Mouse (Mus musculus): ENCODE measurements at regions not wholly inside any gene's neighbourhood (a gene's known extent, or its start where the extent isn't known, plus 50 kb on each side); places are given as distances from the start of the nearest gene placed in this dataset.

DNA sequence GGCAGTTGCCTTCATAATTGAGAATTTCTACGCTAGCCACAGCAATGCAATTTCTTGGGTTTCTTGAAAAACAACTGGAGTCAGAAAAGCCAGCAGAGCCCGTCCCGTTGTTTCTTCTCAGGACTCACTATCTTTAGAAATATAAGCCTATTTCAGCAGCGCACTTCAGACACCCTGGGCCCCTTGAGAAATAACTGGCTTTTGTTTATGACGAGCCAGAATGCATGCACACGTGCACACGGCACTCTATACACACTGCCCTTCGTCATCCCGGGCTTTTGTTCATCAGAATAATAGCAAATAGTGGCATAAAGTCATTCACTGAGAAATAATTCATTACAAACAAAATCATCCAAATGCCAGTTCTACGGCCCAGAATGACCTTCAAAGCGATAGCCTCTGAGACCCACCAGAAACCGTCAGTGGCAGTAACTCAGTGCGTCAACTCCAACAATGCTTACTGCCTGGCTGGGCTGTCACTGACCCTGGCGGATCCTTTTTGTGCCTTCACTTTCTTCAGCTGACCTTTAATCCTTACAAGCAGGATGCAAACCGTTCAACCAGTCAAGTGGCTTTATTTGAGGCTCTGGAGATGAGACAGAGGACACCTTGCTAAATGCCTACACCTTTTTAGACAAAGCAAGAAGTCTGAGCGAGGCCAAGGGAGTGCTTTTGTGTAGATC lies 126.7 kb upstream of the Smarca2 start:
- no peak for DNase-seq

GRCm38 (mm10) chr19:26484322-26484721 lies 120.5 kb upstream of the Smarca2 start:
- DNase-seq: no peak

- no peak for DNase-seq
Observed at GRCm38 (mm10) chr19:26492806-26493205, 112.0 kb upstream of the Smarca2 start.

DNA sequence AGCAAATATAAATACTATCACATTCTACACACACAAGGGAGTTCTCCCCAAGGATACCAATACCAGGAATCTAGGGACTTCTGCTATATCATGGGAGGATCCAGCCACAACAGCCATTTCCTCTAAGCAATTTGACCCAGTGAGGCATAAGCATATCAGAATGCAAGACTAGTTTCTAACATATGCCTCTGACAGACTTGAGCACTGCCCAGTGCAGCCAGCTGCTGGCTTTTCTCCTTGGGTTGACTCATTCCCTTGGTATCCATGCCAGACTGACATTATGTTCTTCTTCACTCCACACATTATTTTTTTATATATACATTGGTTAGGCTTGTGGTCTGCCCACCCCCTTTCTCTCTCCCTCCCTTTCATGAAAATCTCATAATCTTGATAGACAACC lies 103.8 kb upstream of the Smarca2 start:
- DNase-seq: no peak

DNA sequence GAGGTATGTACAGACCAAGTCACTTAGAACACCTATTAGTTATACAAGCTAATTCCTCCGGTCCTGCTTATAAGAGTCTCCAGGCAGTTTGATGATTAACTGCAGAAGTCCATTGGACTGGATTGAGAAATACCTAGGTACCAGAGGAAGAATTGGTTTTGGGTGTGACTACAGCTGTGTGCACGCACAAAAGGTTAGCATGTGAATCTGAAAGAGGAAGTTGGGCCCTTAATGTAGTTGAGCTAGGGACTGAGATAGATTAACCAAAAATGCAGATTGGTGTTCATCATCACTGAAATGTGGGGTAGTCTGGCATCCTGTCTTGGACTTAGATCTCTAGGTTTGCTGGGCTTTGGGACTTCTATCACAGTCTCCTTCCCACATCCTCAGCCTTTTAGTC lies 100.8 kb upstream of the Smarca2 start:
- no peak for DNase-seq

GRCm38 (mm10) chr19:26506802-26507201 lies 98.0 kb upstream of the Smarca2 start:
- DNase-seq: no peak

GRCm38 (mm10) chr19:26507986-26508385 lies 96.9 kb upstream of the Smarca2 start:
- DNase-seq: no peak

DNA sequence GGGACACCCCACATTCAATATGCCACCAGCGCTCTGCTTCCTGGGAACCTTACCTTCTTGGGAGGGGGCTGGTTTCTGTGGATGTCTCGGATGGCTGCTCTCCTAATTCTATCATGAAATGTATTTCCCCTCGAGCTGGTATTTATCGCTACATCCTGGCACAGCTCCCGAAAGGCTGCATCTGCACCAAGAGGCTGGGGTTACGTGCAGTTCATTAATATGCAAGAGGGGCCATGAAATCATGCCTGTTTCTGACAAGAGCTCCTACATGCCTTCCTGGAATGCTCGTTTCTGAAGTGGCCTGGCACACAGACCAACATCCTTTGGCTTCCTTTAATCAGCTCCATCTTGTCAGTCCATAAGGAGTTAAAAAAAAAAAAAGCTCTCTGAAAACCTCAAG lies 96.2 kb upstream of the Smarca2 start:
- DNase-seq: peak; percentile 33 to 44

GRCm38 (mm10) chr19:26509240-26509639 lies 95.6 kb upstream of the Smarca2 start:
- no peak for DNase-seq

DNA sequence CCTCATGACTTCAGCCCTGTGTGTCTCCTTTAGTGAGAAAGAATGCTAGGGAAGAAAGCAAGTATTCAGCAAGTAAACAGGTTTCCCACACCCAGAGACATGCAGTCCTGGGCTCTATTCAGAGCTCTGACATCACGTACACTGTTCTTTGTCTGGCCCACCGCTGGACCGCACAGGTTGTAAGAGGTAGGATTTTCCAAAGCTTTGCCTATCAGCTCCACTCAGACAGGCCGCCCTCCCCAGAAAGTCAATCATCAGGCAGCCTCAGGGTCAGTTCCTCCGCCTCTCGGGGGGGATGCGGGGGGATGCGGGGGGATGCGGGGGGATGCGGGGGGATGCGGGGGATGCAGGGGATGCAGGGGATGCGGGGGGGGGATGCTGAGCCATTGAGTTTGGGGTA lies 94.7 kb upstream of the Smarca2 start:
- no peak for DNase-seq

GRCm38 (mm10) chr19:26510887-26511286 lies 94.0 kb upstream of the Smarca2 start:
- DNase-seq: no peak

DNA sequence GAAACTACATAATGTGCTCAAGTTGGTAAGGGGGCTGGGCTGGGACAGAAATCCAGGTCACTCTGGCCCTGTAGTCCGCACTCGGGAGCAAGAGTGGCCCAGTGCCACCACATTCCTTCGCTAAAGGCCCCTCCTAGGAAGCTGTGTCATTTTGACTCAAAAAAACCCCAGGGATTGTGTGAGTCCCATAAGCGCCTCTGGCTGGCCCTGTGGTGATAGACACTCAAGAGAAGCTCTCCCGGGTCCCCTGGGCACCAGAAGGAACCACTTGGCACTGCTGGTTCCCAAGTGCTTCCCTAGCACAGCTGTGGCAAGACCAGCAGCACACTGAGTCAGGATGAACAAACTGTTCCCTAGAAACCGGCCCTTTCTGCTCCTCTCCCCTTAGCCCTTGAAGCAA lies 93.1 kb upstream of the Smarca2 start:
- no peak for DNase-seq

GRCm38 (mm10) chr19:26524583-26524982 lies 80.3 kb upstream of the Smarca2 start:
- no peak for DNase-seq

- no peak for DNase-seq
Observed at GRCm38 (mm10) chr19:26531390-26531789, 73.5 kb upstream of the Smarca2 start.

DNA sequence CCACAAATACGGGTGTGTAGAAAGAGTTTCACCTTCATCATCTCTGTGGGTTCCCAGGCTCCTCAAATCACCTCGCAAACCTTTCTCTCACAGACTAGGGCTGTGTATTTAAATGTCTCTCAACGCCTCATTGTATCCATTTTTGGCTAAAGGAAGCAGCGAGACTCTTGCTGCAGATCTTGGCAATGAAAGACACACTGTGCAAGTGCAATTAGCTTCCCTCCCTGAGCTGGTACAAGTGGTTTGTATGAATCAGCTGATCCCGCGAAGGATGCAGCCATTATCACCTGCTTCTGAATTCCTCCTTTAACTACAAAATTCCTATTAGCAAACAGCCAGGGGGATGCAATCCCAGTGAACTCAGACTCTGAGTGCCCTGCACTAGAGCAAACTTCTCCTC lies 72.3 kb upstream of the Smarca2 start:
- DNase-seq: no peak

- peak; percentile 10 to 25 for DNase-seq
Observed at GRCm38 (mm10) chr19:26545671-26546070, 59.2 kb upstream of the Smarca2 start.

- DNase-seq: no peak
Observed at GRCm38 (mm10) chr19:26547522-26547921, 57.3 kb upstream of the Smarca2 start.

DNA sequence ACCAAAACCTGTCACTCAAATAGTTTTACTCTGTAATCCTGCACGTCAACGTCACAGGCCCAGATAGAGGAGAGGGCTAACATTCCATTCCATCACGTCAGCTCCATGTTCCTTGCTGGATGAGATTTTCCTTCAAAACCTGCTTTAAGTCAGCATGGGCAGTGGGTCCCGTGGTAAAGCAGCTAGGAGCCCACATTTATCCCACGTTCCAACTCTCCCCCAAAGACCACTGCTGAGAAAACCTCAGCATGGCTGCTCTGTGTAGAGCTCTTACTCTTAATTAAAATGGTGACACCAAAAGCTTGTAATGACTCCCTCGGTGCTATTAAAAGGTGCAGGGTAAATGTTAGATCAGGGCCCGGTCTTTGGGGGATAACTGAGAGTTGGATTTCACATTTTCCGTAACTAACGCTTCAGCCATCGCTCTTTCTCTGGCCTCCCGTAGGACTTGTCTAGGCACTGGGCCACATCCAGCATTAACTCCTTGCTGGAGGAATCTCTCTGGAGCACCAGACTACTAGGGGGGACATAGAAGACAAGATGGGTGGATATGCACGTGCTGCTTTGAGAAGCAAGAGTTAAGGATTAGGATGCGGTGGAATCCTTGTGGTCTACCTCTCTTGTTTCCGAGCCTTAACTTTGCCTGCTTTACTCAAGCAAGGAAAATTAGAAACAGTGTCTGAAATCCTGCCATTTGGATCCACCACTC lies 56.1 kb upstream of the Smarca2 start:
- DNase-seq: no peak

DNA sequence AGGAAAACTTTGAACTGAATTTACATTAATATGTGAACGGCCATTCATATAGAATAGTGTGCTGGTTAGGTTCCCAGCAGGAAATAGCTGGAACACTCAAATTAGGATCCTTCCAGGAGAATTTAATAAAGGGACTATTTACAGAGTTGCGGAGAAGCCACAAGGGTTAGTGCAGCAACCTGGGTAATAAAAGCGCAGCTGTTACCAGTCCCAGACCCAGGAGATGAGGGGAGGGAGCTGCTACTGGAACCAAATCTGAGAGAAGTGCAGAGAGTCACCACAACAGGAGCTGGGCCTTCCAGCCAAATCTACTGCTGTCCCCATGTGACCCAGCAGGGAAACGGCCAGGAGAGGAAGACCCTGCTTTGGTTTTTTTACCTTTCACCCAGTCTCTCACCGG lies 54.6 kb upstream of the Smarca2 start:
- peak; percentile 12 to 21 for DNase-seq

Data from kidney, postnatal 4 days (tissue).